Mouse (Mus musculus): ENCODE measurements around the gene Hs2st1.

DNA sequence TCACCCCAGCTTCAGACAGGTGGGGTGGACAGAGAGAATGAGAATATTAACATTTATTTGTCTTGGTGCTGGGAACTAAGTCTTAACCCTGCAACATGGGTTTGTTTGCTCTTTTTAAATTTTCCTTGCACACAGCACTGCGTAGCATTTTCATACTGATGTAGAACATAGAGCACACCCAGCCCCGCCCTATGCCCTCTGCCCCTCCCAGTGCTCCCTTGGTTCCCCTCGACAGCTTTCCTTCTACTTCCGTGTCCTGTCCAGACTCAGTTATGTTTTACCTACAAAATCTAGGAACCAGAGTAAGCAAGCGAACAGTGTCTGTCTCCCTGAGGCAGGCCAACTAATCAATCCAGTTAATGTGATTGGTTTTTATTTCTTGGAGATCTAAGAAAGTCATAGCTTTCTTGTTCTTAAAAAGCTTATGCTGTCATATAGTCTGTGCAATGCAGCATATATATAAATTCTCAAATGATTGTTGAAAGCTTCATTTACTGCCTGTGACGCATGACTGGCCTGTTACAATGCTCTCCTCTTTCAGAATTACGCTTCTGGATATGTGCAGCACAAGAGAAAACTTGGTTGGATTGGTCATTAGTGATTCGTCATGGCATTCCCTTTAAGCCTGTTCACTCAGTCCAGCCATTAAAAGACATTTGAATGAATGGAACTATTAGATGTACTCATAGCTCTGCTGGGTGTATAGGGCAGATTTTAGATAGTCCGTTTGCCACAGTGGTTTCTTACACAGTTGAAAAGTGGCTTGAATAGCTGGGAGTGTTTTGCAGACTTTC, 23.2 kb upstream of the Hs2st1 start:
- no peak for TF ChIP-seq GATA1 (IDR thresholded peaks at IDR 0.05; ENCODE audit: borderline replicate concordance, low read length)
- no peak for TF ChIP-seq FLI1 (IDR thresholded peaks at IDR 0.05; ENCODE audit: low read length)
